Mouse (Mus musculus) ovary, postnatal 14 days (tissue): ENCODE data around the gene Ubqln5.

Experiments used
- DNase-seq: peaks from one replicate; pipeline ENCODE4 v3.0.0; 2022; ENCODE audit warnings: low spot score

The Ubqln5 gene

DNA sequence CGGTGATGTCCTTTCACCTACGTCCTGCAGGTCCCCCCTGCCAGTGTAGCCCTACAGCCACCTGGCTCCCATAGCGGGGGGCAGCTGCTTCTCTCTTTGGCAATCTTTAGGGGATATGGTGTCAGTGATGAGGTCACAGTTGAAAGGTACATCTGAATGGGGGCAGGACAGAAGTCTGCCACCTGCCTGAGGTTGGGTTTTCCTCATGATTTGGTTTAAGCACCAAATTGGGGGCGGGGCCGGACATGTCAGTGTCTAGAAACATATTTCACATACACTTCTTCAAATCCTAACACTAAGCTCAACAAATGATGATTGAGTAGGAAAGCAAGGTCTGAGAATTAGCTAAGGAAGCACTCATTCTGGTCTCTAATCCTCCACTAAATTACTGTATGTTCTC, at the start of gene Ubqln5:
TSS of gene Ubqln5 (minus strand) at position 101 of the 400 bp plus-strand sequence.
- no peak for DNase-seq

DNA sequence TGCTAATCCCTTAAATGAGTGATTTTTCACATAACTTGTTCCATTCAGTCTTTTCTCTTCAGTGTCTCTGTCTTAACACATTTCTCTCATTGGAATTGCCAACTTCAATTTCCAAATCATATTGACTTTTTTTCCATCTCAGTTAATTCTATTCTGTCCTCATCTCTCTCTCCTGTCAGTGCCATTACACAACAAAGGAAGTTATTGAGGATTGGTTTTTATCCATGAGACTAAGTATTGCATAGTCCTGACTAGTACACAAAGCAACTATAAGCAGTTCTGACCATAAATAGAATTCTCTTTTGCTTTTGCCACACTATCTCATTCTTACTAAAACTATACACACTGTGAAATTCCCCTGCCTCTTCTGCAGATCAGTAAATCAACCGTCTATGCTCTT, 49.4 kb upstream of the Ubqln5 start:
- no peak for DNase-seq

DNA sequence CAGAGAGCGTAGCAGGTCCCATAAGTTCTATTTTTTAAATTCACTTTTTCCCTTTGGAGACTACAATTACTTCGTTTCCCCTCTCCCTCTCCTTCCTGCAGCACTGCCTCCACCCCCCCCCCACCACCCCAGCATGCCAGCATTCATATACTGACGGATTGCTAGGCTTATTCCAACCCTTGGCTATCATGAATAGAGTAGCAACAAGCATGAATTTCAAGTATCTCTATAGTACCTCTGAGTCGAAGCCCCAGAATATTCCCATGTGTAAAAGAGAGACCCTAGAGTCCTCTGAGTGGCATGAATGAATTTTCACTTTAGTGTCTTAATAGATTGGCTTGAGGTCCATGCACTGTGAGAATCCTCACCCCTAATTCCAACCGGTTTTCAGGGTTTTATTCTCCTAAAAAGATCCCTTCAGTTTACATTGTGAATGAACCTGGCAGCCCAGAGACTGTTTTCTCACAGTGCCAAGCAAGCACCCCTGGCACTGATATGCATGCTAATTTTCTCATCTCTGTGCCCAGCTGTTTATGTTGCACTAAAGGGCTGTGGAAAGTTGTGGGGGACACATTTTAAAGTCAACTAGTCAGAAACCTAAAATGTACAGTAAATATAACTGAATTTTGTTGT, 48.9 kb upstream of the Ubqln5 start:
- DNase-seq, result no peak

DNA sequence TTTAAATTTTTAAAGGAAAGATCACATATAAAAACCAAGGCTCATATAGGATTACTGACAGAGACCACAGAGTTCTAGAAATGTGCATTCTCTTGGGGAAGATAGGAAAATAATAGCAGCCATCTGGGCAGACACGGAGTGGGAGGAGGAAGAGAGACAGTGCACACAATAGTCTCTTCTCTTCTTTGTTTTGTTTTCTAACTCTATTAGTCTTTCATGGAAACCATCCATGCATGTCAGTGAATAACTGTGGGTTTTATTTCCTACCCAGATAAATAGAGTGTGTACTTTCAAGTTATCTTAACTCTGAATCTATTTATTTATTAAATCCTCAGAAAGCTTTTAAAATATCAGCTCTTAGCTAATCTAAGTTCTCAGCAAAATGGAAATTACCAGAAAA, 45.5 kb upstream of the Ubqln5 start:
- DNase-seq, result no peak

DNA sequence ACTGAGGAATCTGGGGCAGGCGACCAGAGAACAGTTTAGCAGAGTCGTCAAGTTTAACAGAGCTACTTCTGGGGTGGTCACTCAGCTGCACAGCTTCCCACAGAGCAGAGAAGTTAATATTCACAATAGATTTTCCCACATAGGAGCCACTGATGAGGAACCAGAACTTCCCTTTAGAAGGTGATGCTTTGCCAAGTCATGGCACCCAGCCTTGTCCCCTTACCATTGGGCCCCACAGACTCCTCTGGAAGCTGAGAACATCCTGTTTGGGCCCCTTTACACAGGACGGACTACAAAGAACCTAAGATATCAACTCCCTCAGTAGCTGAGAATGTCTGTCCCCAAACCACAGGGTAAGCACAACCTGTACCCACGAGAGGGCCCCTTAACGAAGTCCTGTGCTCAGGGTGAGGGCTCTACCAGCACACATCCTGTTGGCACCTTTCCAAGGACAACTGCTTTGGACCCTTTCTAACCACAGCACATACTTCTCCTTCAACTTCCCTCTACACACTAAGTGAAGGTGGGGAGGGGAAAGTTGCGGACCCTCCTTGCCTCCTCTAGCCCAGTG, 40.1 kb upstream of the Ubqln5 start:
- no peak for DNase-seq

DNA sequence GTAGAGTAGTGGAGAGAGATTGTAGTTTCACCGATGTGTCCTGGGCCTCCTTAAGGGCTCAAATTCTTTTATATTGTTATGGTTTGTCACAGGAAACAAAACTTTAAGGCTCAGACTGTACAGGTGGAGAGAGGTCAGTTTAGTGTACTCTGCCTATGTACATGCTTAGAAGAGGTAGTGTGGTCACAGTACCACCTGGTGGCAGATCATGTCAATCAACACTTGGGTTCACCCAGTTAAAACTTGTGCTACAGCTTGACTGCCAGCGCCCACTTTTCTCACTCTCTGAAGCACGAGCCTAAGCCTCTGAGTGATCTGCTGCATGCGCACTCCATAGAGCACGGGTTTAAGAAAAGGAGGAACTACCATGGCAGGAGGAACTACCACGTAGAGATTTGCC, 37.5 kb upstream of the Ubqln5 start:
- DNase-seq, result no peak

DNA sequence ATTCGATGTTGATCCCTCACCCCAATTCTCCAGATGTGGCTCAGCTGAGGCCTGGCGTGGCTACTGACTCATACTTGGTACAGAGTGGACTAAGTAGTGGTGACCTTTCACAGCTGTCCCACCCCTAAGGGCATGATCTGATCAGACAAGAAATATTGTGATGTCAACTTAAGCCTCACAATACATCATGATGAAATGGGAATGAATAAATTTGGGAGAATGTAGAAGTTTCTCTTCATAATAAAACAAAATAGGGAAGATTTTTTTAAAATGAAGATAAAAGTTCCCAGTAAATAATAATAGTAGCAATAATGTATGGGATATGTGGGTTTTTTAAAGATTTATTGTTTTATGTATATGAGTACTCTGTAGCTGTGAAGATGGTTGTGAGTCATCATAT, 20.8 kb upstream of the Ubqln5 start, which contains the start of gene Ubqlnl:
TSS of gene Ubqlnl (minus strand) at position 101 of the 400 bp plus-strand sequence.
- DNase-seq, result no peak

DNA sequence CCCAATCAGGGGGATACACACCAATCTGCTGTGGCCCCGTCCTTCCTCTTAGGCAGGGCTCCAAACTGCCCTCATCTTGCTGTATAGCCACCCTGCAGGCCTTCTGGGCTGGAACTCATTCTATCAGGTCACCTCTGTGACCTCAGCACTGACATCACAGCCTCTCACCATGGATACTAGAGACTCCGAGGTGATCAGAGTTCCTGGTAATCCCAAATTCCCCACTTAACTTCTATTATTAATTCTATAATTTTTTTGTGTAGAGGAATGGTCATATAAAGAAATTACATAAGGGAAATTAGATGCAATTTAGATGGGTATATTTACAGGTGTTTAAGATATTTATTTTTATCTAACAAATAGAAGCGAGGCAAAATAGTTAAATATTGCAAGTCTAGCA, 13.6 kb upstream of the Ubqln5 start, which contains the start of gene Ubqln3:
TSS of gene Ubqln3 (minus strand) at position 101 of the 400 bp plus-strand sequence.
- no peak for DNase-seq

DNA sequence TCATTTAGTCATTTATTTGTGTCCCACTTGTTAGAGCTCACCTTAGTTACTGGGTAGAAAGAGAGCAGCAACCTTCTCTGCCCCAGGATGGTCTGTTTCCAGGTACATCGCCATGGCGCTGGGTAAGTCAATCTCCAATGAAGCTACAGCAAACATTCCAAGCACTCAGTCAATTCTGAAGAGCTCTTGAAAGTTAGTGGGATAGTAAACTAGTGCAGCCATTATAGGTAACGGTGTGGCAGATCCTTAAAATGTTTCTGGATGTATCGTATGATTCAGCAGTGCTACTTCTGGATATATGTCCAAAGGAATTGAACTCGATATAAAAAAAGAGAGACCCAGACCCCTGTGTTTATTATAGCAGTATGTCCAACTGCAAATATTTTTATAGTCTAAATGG, 7.7 kb upstream of the Ubqln5 start, which contains the start of gene Olfr643:
TSS of gene Olfr643 (minus strand) at position 101 of the 400 bp plus-strand sequence.
- no peak for DNase-seq

DNA sequence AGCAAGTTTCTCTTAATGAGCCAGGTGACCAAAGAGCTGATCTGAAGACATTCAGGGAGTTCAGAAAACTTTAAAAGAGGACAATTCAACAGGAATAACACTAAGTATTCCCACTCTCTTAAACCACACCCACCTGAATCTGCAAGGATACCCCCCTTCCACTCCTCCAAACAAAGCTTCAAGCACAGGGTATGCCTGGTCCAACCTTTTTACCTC, 25.0 kb downstream of the Ubqln5 start, which contains the start of gene Olfr646:
TSS of gene Olfr646 (plus strand) at position 117 of the 216 bp plus-strand sequence.
- no peak for DNase-seq

DNA sequence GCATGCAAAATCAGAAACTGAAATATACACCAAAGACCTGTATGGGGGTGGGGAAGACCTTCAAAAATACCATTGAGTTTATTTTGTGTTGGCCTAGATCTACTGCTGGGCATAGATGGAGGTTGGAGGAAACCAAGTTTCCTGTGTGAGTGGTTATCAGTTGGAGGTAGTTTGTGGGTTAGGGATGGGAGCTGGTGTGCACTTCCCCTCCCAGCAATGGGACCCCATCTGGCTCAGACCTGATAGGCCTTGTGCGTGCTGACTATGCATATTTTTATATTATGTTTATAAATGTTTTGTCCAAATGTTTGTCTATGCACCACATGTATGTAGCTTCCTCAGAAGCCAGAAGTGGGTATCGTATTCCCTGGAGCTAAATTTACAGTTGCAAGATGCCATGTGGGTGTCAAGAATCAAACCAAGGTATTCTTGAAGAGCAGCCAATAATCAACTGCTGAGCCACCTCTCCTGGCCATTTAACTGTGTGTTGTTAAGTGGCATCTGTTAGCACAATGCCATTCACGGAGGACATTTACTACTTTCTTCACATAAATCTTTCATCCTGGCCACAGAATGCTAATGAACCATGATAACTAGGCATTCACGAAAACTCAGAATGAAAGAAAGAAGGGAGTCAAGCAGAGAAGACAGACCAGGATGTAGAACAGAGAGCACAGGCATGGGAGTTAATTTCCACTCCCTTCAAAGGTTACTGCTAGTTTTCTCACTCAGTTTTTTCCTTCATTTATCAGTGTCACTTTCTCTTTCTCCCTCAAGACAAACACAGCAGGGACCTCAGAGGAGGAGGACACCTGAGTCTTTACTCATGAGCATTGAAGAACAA, 25.5 kb downstream of the Ubqln5 start:
- no peak for DNase-seq

DNA sequence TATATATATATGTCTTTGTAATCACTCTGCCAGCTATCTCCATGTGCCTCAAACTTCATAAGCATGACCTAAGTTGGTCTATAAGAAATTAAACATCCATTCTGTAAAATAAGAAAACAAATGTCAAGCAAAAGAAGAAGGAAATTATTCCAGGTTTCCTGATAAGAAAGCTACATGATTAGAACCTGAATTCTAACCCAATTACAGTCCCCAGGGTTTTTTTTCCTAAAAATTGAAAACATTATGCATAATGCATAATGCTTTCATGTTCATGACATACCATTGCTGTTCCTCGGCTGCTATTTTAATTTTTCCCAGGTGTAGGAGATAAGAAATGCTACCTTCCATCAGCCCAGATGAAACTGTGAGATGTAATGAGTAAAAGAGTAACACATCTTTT, 44.3 kb downstream of the Ubqln5 start, which contains the start of gene Olfr645:
TSS of gene Olfr645 (minus strand) at position 101 of the 400 bp plus-strand sequence.
- no peak for DNase-seq
